Mouse (Mus musculus): ENCODE data around the gene Zmiz1. TPM values are rescaled to one million over a fixed set of nuclear protein-coding genes. Genes with fewer than 3 reads are reported as not detected.

Zmiz1 gene
- 100 to 1,000 TPM; 106 to 107 TPM for total RNA-seq (2021)
- long read RNA-seq, experiment 1, full-length matches to known transcripts: 4 of 75 reads
- long read RNA-seq, experiment 1, partial matches to known transcripts: 38 of 75 reads
- long read RNA-seq, experiment 1, other reads (novel, unspliced or antisense): 33 of 75 reads
- long read RNA-seq, experiment 2, full-length matches to known transcripts: 2 of 49 reads
- long read RNA-seq, experiment 2, partial matches to known transcripts: 12 of 49 reads
- long read RNA-seq, experiment 2, other reads (novel, unspliced or antisense): 35 of 49 reads

DNA sequence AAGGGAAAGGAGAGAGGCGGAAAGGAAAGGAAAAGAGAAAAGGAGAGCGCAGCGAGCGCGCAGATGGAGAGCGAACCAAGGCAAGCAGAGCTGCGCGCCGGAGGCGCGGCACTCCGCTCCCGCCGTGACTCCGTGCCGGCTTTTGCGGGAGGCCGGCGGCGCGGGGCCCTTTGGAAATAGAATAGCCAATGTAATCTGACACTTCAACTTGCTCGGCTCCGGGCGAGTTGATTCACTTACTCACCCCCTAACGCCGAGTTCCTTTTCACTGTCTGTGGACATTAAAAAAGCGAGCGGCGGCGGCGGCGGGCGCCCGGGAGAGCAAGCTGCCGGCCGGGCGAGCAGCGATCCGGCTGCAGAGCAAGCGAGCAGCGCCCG is at the start of gene Zmiz1:
Zmiz1 (plus strand) TSS at position 170 of the 378 bp plus-strand sequence.
- peak within 1 kb of the TSS; percentile 86 for H3K4me3 ChIP-seq
- intact Hi-C loops (cut with DNase I): loop anchor here (1.0 to 10.0 kb wide), 11 partner anchors 81 to 957 kb away; no protein-coding TSS in a partner anchor
- no peak for TF ChIP-seq CTCF (IDR thresholded peaks at IDR 0.05)
- H3K27ac ChIP-seq: peak within 1 kb of the TSS; percentile 97
- peak; percentile 85 to 89 for DNase-seq (ENCODE audit: extremely low spot score in 1 of 2, low spot score in 2 of 2)

DNA sequence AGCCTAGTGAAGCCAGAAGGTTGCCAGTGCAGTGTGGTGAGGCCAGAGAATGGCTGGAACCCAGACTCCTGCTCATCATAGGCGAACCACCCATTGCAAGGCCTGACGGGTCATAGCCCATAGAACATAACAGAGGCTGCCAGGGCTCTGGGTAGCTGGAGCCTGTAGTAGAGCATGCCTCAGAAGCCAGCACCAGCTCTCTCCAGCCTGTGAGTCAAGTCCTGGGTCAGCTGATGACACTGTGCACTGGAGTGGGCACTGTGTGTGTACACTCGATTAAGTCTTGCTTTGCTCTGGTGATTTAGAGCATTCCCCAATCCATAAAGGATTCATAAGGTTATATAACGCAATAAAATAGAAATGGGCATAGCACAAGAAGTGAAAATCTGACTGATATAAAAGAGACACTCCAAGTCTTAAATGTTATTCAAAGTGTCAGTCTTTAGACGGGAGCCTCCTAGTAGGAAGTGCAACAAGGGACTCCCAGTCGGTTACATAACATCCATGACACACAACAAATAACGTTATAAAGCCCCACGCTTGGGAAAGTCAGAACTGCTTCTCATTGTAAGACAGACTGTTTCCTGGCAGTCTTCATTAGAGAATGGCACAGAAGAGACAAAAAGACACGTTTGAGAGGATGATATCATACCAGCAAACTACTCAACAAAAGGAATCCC is 47.0 kb upstream of the Zmiz1 start:
- intact Hi-C loops (cut with DNase I): no loop called here

DNA sequence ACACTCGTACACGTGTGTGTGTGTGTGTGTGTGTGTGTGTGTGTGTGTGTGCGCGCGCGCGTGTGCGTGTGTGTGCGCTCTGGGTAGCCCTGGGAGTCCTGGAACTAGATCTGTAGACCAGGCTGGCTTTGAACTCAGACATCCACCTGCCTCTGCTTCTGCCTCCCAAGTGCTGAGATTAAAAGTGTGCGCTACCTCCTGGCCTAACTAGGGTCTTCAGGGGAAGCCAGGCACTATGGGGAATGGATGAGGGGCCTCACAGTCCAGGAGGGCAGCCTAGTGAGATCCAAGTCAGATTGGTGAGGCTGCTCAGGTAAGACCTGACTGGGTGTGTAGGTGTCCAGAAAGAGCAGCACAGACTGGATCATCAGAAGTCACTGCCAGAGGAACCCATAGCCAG is 46.2 kb upstream of the Zmiz1 start:
- intact Hi-C loops (cut with DNase I): no loop called here
- TF ChIP-seq CTCF (IDR thresholded peaks at IDR 0.05): no peak
- H3K27ac ChIP-seq: no peak overlapping the region

More for the DNA sequence above, 47.0 kb upstream of the Zmiz1 start:
- no peak for TF ChIP-seq CTCF (IDR thresholded peaks at IDR 0.05)
- DNase-seq (ENCODE audit: extremely low spot score in 1 of 2, low spot score in 2 of 2): no peak
- no peak overlapping the region for H3K4me3 ChIP-seq
- no peak overlapping the region for H3K27ac ChIP-seq

DNA sequence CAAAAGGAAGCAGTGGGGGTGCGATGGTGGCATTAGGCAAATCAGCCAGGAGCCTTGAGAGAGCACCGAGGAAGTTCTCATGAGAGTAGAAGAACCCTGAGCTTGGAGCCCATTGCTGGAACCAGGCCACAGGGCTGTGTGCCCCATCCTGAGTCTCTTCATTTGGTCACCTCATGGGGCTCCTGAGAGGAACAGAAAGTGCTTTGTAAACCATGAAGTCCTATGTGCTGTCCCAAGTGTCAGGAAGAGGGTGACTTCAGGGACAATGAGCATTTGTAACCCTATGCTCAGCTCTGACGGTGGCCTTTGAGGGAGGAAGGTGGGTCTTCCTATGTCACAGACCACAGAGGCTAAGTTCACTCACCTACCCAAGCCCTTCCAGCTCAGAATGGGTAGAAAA is 45.5 kb upstream of the Zmiz1 start:
- no peak overlapping the region for H3K4me3 ChIP-seq
- intact Hi-C loops (cut with DNase I): no loop called here
- H3K27ac ChIP-seq: no peak overlapping the region
- DNase-seq (ENCODE audit: extremely low spot score in 1 of 2, low spot score in 2 of 2): no peak
- TF ChIP-seq CTCF (IDR thresholded peaks at IDR 0.05): no peak

More for the DNA sequence above, 46.2 kb upstream of the Zmiz1 start:
- no peak overlapping the region for H3K4me3 ChIP-seq
- DNase-seq (ENCODE audit: extremely low spot score in 1 of 2, low spot score in 2 of 2): no peak

DNA sequence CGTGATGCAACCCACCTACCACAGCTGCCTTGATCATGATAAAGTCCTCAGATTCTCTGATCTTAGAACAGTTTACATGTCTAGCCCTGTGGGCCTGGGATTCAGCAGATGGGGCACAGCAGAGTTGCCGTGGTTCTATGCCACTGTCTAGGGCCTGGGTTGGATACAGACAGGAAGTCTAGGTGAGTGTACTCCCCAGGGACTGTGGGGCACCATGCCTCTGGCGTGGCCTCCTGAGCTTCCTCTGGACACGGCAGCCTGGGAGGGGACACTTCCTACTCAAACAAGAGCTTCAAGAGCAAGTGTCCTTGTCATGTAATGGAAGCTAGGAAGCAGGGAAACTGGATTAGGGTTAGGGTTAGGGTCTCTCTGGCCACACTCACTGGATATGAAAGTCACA is 44.9 kb upstream of the Zmiz1 start:
- no peak for DNase-seq (ENCODE audit: extremely low spot score in 1 of 2, low spot score in 2 of 2)
- no peak overlapping the region for H3K27ac ChIP-seq
- intact Hi-C loops (cut with DNase I): no loop called here
- no peak for TF ChIP-seq CTCF (IDR thresholded peaks at IDR 0.05)
- no peak overlapping the region for H3K4me3 ChIP-seq

DNA sequence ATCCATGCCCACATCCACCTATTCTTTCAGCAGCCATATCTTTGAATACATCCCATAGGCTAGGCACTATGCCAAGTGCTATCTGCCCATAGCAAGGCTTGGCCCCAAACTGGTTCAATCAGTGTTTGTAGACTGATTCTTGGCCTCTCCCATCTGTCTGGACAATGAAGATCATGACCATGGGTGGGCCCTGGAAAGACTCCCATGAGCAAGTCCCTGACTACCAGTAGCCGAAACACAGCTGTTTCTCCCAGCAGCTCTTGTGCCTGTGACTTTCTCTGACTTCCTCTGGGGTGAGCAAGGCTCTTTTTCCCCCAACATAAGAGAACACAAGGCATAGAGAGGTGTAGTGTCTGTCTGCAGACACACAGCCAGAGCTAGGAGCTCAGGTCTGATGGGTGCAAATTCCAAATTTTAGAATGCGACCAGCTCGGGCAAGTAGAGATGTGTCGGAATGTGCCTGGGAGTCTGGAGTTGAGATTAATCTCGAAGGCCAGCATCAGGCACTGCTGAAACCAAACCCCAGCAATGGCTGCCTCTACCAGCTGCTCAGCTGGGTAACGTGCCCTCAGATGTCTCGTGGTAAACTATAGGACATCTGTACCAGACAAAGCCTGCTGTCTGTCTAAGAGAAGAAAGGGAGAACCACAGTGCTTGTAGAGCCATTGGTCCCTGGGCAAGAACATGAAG is 38.8 kb upstream of the Zmiz1 start:
- no peak for TF ChIP-seq CTCF (IDR thresholded peaks at IDR 0.05)
- no peak for DNase-seq (ENCODE audit: extremely low spot score in 1 of 2, low spot score in 2 of 2)
- Histone ChIP-seq H3K27ac (no peak overlapping the region), H3K4me3 (no peak overlapping the region)
- intact Hi-C loops (cut with DNase I): no loop called here

DNA sequence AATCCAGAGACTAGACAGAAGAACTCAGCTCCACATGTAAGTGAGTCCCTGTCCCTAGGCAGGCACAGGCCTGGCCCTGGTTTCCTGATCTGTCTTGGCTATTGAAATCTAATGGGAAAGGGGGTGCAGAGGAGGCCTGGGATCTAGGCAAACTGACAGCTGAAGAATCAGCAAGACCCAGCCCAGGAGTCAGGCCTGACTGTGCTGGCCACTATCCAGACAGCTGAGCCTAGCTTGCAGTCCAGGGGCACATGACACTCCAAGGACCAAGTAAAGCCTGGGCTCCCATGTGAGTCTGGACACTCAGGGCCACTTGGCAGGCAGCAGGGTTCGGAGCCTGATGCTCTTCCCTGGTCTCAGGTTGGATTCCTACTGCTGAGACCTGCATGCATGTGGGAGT is 38.0 kb upstream of the Zmiz1 start:
- DNase-seq (ENCODE audit: extremely low spot score in 1 of 2, low spot score in 2 of 2): no peak
- intact Hi-C loops (cut with DNase I): loop anchor here (1.0 kb wide), 1 partner anchor 36 kb away; no protein-coding TSS in a partner anchor
- no peak for TF ChIP-seq CTCF (IDR thresholded peaks at IDR 0.05)
- H3K27ac ChIP-seq: peak overlapping the region; percentile 21; the same call in 1 of the 2 replicates
- no peak overlapping the region for H3K4me3 ChIP-seq

DNA sequence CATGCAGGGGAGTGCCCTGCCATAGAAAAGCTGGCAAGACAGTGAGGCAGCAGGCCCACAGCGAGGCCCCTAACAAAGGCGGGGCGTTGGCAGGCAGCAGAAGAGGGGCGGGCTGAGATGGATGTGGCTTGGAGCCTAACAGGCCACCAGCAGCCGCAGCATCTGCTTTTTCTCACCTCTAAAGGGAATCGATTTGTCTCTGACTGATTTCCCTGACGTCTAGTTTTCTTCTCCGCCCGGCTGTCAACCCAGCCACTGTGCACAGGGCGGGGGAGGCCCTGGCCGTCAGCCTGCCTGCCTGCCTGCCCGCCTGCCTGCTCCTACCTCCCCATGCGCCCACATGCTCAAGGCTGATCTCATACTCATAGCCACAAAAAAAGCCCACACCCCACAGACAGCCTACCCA is 37.4 kb upstream of the Zmiz1 start:
- TF ChIP-seq CTCF (IDR thresholded peaks at IDR 0.05): no peak
- DNase-seq (ENCODE audit: extremely low spot score in 1 of 2, low spot score in 2 of 2): peak; percentile 50 to 52
- no peak overlapping the region for H3K4me3 ChIP-seq
- H3K27ac ChIP-seq: peak overlapping the region; percentile 21; the same call in 1 of the 2 replicates
- intact Hi-C loops (cut with DNase I): loop anchor here (1.0 kb wide), 1 partner anchor 36 kb away; no protein-coding TSS in a partner anchor

DNA sequence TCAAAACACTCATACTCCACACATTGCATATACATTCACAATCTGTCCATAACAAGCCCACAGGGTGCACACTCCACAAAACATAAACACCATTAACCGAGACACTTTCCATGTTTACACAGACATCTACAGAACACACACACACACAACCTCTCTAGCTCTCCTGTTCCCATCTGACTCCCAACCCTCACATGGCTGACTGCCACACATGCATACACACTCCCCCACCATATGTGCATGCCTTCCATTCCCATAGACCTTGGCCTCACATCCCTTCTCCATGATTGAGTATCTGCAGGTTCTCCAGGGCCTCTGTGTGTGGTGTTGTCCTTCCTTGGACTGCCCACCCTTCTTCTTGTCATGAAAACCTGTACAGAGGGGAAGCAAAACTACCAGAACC is 36.0 kb upstream of the Zmiz1 start:
- Histone ChIP-seq H3K4me3 (no peak overlapping the region), H3K27ac (no peak overlapping the region)
- intact Hi-C loops (cut with DNase I): no loop called here
- TF ChIP-seq CTCF (IDR thresholded peaks at IDR 0.05): no peak
- no peak for DNase-seq (ENCODE audit: extremely low spot score in 1 of 2, low spot score in 2 of 2)

DNA sequence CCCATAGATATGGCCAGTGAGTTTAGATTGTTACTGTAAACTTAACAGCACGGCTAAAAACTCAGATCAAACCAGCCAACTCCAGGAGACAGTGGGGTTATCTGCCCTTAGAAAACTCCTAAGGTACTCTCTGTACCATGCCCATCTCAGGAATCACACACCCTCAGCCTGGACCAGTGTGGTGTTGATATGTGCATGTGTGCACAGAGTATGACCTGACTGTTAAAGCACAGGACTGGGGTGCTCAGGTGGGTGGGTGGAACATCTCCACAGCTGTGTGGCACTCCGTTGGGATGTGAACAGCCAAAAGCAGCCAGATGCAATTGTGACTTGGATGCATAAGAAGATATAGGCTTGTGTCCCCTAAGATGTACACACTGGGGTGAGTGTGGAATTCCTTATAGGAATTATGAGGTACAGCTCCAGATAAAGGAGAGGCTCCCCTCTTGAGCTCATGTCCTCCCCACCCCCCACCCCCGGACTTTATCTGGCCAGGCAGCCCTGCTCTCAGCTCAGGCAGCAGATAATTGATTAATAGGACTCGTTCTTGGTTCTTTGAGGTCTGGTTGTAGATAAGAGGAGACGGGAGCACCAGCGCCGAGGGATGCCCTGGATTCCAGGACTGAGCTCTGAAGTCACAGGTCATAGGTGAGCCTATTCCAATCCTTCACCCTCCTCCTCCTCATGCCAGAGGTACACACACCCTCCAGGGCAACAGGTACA is 35.1 kb upstream of the Zmiz1 start:
- no peak for DNase-seq (ENCODE audit: extremely low spot score in 1 of 2, low spot score in 2 of 2)
- no peak overlapping the region for H3K27ac ChIP-seq
- TF ChIP-seq CTCF (IDR thresholded peaks at IDR 0.05): no peak
- no peak overlapping the region for H3K4me3 ChIP-seq
- intact Hi-C loops (cut with DNase I): no loop called here

DNA sequence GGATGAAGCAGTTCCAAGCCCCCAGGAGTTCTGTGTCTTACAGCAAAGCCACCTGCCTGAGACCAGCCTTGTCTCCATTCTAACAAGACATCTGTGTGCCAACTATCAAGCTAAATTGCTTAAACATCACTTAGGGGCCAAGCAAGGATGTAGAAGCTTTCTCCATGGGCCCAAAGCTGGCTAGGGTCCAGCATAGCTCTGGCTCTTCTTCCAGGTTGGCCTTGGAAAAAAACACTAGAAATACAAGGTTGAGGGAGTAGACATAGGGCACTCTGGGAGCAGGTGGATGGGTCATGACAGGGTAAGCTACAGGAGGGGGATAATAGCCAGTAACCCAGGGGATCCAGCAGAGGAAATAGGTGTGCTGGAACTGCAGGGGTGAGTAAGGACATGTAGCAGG is 20.7 kb upstream of the Zmiz1 start:
- no peak for TF ChIP-seq CTCF (IDR thresholded peaks at IDR 0.05)
- H3K4me3 ChIP-seq: no peak overlapping the region
- no peak overlapping the region for H3K27ac ChIP-seq
- intact Hi-C loops (cut with DNase I): no loop called here
- DNase-seq (ENCODE audit: extremely low spot score in 1 of 2, low spot score in 2 of 2): no peak

Data from left cerebral cortex, adult 2 months (tissue).